Mouse (Mus musculus) gastrocnemius, adult 18-20 months (tissue): Measurements from ENCODE around the gene Ankrd33. TPM values are rescaled to one million over a fixed set of nuclear protein-coding genes. Genes with fewer than 3 reads are reported as not detected.

Source experiments
- DNase-seq: peaks from one replicate; pipeline ENCODE4 v3.0.0; 2021; ENCODE audit warnings: low spot score
- total RNA-seq, 2 experiments: library from RNA; stranded (reverse); gene quantifications; 2 replicates each; pipeline ENCODE4 v1.2.3; 2021

Gene Ankrd33
- total RNA-seq, 2 experiments from 2014 or later = not detected

- no peak for DNase-seq
Measured at GRCm38 (mm10) chr15:101146100-101146965, 30.8 kb downstream of the Ankrd33 start.

DNA sequence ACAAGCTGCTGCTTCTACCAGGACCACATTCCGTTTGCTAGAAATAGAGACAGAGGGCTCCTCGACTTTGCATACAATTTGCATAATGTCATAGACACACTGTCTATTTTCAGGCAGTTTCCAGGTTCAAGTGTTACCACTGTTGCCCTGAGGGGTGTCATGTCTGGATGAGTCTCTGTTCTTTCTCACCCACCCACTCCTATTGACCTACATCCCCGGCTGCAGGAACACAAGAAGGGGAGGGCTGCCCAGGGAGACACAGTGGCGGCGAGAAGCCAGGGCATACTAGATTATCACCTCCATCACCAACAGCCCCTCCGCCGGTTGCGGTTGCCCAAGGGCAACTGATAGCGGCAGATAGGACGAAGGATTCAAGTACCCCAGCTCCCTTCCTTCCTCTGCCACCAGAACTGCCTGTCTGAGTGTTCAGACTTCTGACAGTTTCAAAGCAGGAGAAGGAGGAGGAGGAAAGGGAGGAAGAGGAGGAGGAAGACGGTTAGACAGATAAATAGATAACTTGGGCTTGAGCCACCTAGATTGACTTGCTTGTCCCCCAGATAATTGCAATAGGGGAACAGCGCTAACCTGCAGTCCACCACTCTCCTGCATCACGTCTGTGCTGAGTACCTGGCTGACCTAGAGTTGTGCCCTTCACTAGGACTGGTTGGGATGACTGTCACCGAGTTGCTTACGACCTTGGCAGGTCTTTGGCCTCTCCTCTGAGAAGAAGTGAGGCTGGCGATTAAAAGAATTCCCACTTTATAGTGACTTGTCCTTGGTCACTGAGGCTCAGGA, 31.8 kb downstream of the Ankrd33 start:
- no peak for DNase-seq

DNA sequence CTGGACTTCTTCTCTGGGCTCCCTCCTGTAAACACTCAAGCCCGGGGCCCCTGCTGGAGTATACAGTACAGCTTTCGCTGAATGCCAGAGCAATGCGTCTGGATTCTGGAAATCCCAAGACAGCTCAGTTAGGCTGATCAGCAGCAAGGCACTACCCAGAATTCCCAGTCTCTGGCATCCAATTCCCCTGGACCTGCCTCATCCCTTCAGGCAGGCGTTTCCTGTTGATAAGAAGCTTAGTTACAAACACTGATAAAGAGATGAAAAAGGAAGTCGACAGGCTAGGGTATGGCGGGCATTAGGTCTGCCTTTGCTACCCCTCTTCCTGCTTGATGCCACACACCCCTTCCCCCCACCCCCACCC, 32.3 kb downstream of the Ankrd33 start:
- DNase-seq = no peak

DNA sequence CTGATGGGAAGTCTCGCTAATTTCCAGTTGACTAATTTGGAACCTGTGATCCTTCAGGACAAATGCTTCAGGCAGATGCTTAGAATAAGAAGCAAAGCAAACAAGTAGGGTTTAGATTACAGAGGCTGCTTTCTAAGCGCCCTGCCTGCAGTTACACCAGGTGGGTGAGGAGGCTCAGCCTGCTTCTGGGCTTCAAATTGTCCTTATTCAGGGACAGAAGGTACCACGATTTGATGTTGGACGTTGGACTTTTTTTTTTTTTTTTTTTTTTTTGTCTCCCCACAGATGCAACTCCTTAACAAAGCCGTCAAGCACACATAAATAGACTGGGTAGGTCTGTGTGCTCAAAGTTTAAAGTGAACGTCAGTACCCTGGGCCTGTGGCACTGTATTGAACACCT, 33.0 kb downstream of the Ankrd33 start:
- no peak for DNase-seq

GRCm38 (mm10) chr15:101151409-101152261, 36.1 kb downstream of the Ankrd33 start:
- DNase-seq = no peak

GRCm38 (mm10) chr15:101154700-101155616, 39.4 kb downstream of the Ankrd33 start:
- DNase-seq = no peak

- no peak for DNase-seq
Measured at GRCm38 (mm10) chr15:101160128-101160527, 44.6 kb downstream of the Ankrd33 start.

DNA sequence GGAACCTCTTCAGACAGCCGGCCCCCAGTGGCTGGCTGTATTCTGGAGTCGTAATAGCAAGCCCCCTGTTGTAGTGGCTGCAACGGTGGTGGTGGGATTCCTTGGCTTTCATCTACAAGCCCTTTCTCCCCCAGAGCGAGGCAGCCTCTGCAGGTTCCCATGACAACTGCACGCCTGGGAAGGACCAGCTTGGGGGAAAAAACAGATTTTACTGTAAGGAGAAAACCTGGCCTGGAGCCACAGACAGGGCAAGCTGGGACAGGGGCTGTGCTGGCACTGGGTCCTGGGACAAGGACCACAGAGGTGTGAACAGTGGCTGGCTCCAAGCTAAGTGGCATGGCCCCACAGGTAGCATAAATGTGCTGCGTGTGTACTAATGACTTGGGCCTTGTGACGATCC, 45.0 kb downstream of the Ankrd33 start:
- no peak for DNase-seq

- DNase-seq = no peak
Measured at GRCm38 (mm10) chr15:101161534-101161933, 46.0 kb downstream of the Ankrd33 start.

DNA sequence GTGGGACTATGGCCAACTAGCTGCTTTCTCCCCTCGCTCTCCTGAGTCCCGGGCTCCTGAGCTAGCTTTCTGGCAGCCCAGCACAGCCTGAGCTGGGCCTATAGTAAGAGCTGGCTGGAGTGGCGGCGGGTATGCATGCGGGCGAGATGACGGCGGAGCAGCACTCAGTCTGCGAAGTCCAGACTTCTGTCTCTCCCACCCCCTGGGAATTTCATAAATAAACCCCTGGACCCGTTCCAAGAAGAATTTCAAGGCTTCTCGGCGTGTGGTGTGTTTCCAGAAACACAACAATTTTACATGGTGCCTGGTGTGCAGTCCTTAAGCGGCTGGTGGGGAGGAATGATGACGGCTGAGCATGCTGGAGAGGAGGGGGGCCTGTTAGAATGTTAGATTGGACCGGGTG, 47.5 kb downstream of the Ankrd33 start:
- no peak for DNase-seq

DNA sequence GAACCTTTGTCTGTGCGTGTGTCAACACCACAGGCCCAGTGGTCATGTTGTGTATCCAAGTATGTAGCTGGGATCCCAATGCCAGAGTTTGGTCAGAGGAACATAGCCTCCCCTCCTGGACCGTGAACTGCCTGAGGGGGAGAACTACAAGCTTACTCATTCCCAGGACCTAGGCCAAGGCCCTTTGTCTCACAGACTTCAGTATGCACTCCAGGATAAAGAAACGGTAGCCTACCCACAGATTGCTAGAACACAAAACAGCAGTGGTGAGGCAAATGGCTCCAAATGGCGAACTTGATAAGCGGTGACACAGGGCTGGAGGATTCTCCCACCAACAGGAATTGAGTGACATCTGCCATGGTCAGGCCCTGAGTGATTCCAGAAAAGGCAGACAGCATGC, 48.3 kb downstream of the Ankrd33 start:
- no peak for DNase-seq

DNA sequence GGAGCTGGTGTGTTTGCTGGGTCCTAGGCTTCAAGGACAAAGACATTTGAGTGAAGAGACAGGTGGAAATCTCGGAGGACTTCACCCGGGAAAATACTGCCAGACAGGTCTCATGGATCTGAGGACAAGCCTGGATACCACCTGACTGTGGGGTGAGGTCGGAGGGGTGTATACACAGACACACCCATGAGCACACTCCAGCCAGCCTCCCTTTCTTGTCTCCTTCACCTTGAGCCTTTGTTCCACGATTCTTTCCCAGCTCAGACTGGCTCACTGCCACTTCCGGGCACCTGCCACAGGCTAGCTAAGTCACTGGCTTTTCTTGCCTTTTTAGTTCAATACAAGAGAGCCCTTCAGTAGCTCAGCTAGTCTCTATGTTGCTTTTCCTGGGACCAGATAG, 48.7 kb downstream of the Ankrd33 start:
- no peak for DNase-seq

DNA sequence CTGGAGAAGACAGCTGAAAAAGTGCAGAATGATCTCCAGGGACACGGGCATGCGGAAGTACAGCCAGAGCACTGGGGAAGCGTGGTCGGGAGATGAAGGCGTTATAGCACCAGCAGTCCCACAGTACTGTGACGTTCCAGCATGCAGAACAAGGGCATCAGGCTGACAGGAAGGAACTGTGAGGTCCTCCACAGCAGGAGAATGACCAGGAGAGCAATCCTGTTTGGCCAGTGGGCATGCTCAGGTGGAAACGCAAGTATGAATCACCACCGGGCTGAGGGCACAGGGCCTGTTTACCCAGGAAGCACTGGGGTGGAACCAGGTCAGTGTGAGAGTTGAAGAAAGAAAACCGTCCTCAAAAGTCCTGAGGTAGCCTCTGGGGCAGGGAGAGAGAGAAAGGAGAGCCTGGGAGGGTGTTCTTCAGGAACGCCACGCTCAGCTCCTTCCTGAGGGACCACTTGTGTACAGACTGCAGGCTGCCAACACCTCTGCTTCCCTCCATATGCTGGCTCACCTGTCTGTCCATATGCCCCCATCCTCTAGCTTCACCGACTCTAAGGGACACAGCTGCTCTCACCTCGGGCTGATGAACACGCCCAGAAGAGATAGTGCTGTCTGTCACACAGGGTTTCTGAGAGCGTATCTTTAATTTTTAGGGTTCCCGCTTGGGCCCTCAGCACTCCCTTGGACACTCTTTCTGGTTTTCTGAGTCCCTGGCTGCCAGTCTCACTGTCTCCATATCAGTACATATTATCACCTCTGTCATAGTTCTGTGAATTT, 50.3 kb downstream of the Ankrd33 start:
- DNase-seq = no peak

DNA sequence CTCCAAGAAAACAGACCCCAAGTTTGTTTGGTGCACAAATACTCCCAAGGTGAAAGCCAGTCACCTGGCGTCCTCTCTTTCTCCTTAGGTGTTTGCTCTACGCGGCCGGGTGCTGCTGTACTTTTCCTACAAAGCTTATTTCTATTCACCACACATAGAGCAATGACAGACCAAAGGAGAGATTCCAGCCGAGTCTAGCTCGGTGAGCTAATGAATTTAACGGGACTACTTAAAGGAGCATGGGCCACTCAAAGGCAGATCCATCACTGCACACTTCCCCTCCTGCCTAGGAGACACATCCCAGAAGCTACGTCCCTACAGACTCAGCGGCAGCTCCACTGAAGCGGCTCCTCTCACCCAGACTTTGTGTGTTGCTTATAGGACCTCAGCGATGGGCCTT, 52.0 kb downstream of the Ankrd33 start:
- DNase-seq = no peak

Other genes with a start within 250 kb of the Ankrd33 start
- under 1 TPM; 0.07 to 0.37 TPM for gene Scn8a, start 245.9 kb upstream of the Ankrd33 start, total RNA-seq
- not detected for gene Gm47841, start 68.4 kb upstream of the Ankrd33 start, total RNA-seq
- gene Fignl2, start 37.2 kb upstream of the Ankrd33 start, total RNA-seq = under 1 TPM; 0.55 to 0.81 TPM
- 10 to 100 TPM in 1 of 2 experiments, 1 to 10 TPM in 1; 8.6 to 11.7 TPM for gene Acvrl1, start 12.8 kb downstream of the Ankrd33 start, total RNA-seq
- gene Acvr1b, start 58.3 kb downstream of the Ankrd33 start, total RNA-seq = 10 to 100 TPM; 26.0 to 48.0 TPM
- 1 to 10 TPM; 4.4 to 5.1 TPM for gene Grasp, start 108.4 kb downstream of the Ankrd33 start, total RNA-seq
- 100 to 1,000 TPM; 206 to 234 TPM for gene Nr4a1, start 138.5 kb downstream of the Ankrd33 start, total RNA-seq
- 10 to 100 TPM; 25.0 to 31.3 TPM for gene Atg101, start 168.5 kb downstream of the Ankrd33 start, total RNA-seq
- gene 6030408B16Rik, start 177.5 kb downstream of the Ankrd33 start, total RNA-seq = under 1 TPM; 0.26 to 0.27 TPM